Mouse (Mus musculus) brain, embryonic 18.5 days (tissue): ENCODE results near the gene Tnks2.
"Not testable (repeated sequence)": the region's sequence is repeated elsewhere in the genome, so short reads cannot be mapped to it uniquely, and the experiment has no call there.

ENCODE experiments used
- DNase-seq: peaks from one replicate; pipeline ENCODE4 v3.0.0-alpha.2; 2012; ENCODE audit warnings: low read depth, low spot score

Tnks2 gene

GRCm38 (mm10) chr19:36833788-36834531 is at the start of gene Tnks2:
TSS of gene Tnks2 (plus strand) at chr19:36834232.
- peak; percentile 88 for DNase-seq

- no peak for DNase-seq
These were observed 43.9 kb upstream of the Tnks2 start for GRCm38 (mm10) chr19:36789873-36790733.

- no peak for DNase-seq
These were observed 41.4 kb upstream of the Tnks2 start for GRCm38 (mm10) chr19:36792589-36792988.

- no peak for DNase-seq
These were observed 40.6 kb upstream of the Tnks2 start for GRCm38 (mm10) chr19:36793450-36793849.

- no peak for DNase-seq
These were observed 40.0 kb upstream of the Tnks2 start for GRCm38 (mm10) chr19:36794008-36794407.

- DNase-seq, result no peak
These were observed 38.8 kb upstream of the Tnks2 start for GRCm38 (mm10) chr19:36795277-36795676.

- no peak for DNase-seq
These were observed 37.1 kb upstream of the Tnks2 start for GRCm38 (mm10) chr19:36796931-36797330.

GRCm38 (mm10) chr19:36800288-36800687 is 33.7 kb upstream of the Tnks2 start:
- DNase-seq, result no peak

GRCm38 (mm10) chr19:36801856-36802641 is 32.0 kb upstream of the Tnks2 start:
- DNase-seq, result no peak

- DNase-seq, result no peak
These were observed 30.6 kb upstream of the Tnks2 start for GRCm38 (mm10) chr19:36803403-36803802.

- no peak for DNase-seq
These were observed 27.2 kb upstream of the Tnks2 start for GRCm38 (mm10) chr19:36806842-36807241.

GRCm38 (mm10) chr19:36808426-36809105 is 25.5 kb upstream of the Tnks2 start:
- no peak for DNase-seq

GRCm38 (mm10) chr19:36809476-36810168 is 24.4 kb upstream of the Tnks2 start:
- DNase-seq, result no peak

GRCm38 (mm10) chr19:36812011-36812410 is 22.0 kb upstream of the Tnks2 start:
- no peak for DNase-seq

GRCm38 (mm10) chr19:36815396-36816271 is 18.4 kb upstream of the Tnks2 start:
- peak; percentile 59 for DNase-seq

GRCm38 (mm10) chr19:36818141-36818885 is 15.7 kb upstream of the Tnks2 start:
- no peak for DNase-seq

- no peak for DNase-seq
These were observed 14.8 kb upstream of the Tnks2 start for GRCm38 (mm10) chr19:36819199-36819598.

GRCm38 (mm10) chr19:36820469-36820868 is 13.6 kb upstream of the Tnks2 start:
- no peak for DNase-seq

- DNase-seq, result not testable (repeated sequence)
These were observed 12.7 kb upstream of the Tnks2 start for GRCm38 (mm10) chr19:36821301-36821700.
